Mouse (Mus musculus): ENCODE measurements around the gene Tspoap1. TPM values are rescaled to one million over a fixed set of nuclear protein-coding genes. Genes with fewer than 3 reads are reported as not detected.
A peak's percentile ranks its signal among the peaks of the same experiment; 100 is the strongest.

Gene Tspoap1
- polyA plus RNA-seq, 1 experiment from 2014 or later = 10.5 TPM

- Histone ChIP-seq H3K27me3 (ENCODE audit: insufficient read depth, poor library complexity, severe bottlenecking) (peaks cover 5% of the 10 kb centered on the region; the same call in 1 of the 2 replicates), H3K9me3 (no peaks in the 10 kb centered on the region), H3K4me1 (replicated peaks) (peaks cover 55% of the 10 kb centered on the region), H3K36me3 (no peaks in the 10 kb centered on the region), H3K4me3 (no peak overlapping the region), H3K27ac (peak overlapping the region; percentile 19)
- 69% methylated on average over 18 of the region's 18 CpGs for WGBS
- no peak for DNase-seq (ENCODE audit: low spot score)
Measured at GRCm38 (mm10) chr11:87728850-87729592, 31.3 kb upstream of the Tspoap1 start.

GRCm38 (mm10) chr11:87729593-87730185, 30.7 kb upstream of the Tspoap1 start:
- WGBS = 91% methylated on average over 13 of the region's 13 CpGs
- Histone ChIP-seq H3K36me3 (no peaks in the 10 kb centered on the region), H3K9me3 (no peaks in the 10 kb centered on the region), H3K4me3 (no peak overlapping the region), H3K4me1 (replicated peaks) (peaks cover 62% of the 10 kb centered on the region), H3K27ac (peak overlapping the region; percentile 40; the same call in 1 of the 2 replicates), H3K27me3 (ENCODE audit: insufficient read depth, poor library complexity, severe bottlenecking) (peaks cover 11% of the 10 kb centered on the region)
- no peak for DNase-seq (ENCODE audit: low spot score)

GRCm38 (mm10) chr11:87730652-87731310, 29.6 kb upstream of the Tspoap1 start:
- 73% methylated on average over 10 of the region's 10 CpGs for WGBS
- Histone ChIP-seq H3K4me3 (no peak overlapping the region), H3K9me3 (no peaks in the 10 kb centered on the region), H3K4me1 (replicated peaks) (peaks cover 53% of the 10 kb centered on the region), H3K36me3 (no peaks in the 10 kb centered on the region), H3K27me3 (ENCODE audit: insufficient read depth, poor library complexity, severe bottlenecking) (peaks cover 22% of the 10 kb centered on the region), H3K27ac (no peak overlapping the region)
- no peak for DNase-seq (ENCODE audit: low spot score)

- Histone ChIP-seq H3K27me3 (ENCODE audit: insufficient read depth, poor library complexity, severe bottlenecking) (peaks cover 26% of the 10 kb centered on the region), H3K4me1 (replicated peaks) (peaks cover 55% of the 10 kb centered on the region), H3K27ac (peak overlapping the region; percentile 78), H3K9me3 (no peaks in the 10 kb centered on the region), H3K36me3 (peaks cover 3% of the 10 kb centered on the region), H3K4me3 (peak overlapping the region; percentile 43)
- no peak for DNase-seq (ENCODE audit: low spot score)
- 43% methylated on average over 5 of the region's 5 CpGs for WGBS
Measured at GRCm38 (mm10) chr11:87734346-87734745, 26.0 kb upstream of the Tspoap1 start.

- Histone ChIP-seq H3K36me3 (peaks cover 16% of the 10 kb centered on the region), H3K9me3 (no peaks in the 10 kb centered on the region), H3K4me3 (no peak overlapping the region; the same call in 1 of the 2 replicates), H3K27me3 (ENCODE audit: insufficient read depth, poor library complexity, severe bottlenecking) (peaks cover 26% of the 10 kb centered on the region), H3K4me1 (replicated peaks) (peaks cover 54% of the 10 kb centered on the region), H3K27ac (no peak overlapping the region)
- 83% methylated on average over 6 of the region's 6 CpGs for WGBS
- no peak for DNase-seq (ENCODE audit: low spot score)
Measured at GRCm38 (mm10) chr11:87735691-87736090, 24.6 kb upstream of the Tspoap1 start.

- WGBS = 3% methylated on average over 31 of the region's 31 CpGs
- Histone ChIP-seq H3K27ac (peak overlapping the region; percentile 92), H3K27me3 (ENCODE audit: insufficient read depth, poor library complexity, severe bottlenecking) (peaks cover 26% of the 10 kb centered on the region), H3K36me3 (peaks cover 25% of the 10 kb centered on the region), H3K9me3 (no peaks in the 10 kb centered on the region), H3K4me3 (peak overlapping the region; percentile 84), H3K4me1 (replicated peaks) (peaks cover 49% of the 10 kb centered on the region)
- peak; percentile 70 for DNase-seq (ENCODE audit: low spot score)
Measured at GRCm38 (mm10) chr11:87736647-87737134, 23.6 kb upstream of the Tspoap1 start.

- WGBS = under 1% methylated on average over 57 of the region's 57 CpGs
- peak; percentile 95 for DNase-seq (ENCODE audit: low spot score)
- H3K27me3 ChIP-seq (ENCODE audit: insufficient read depth, poor library complexity, severe bottlenecking) = peaks cover 26% of the 10 kb centered on the region
- no peaks in the 10 kb centered on the region for H3K9me3 ChIP-seq
- peaks cover 31% of the 10 kb centered on the region for H3K36me3 ChIP-seq
- H3K4me3 ChIP-seq = peak within 1 kb of the TSS; percentile 84
- peak within 1 kb of the TSS; percentile 92 for H3K27ac ChIP-seq
- peaks cover 45% of the 10 kb centered on the region for H3K4me1 ChIP-seq (replicated peaks)
Measured at GRCm38 (mm10) chr11:87737175-87737740, 23.1 kb upstream of the Tspoap1 start, which contains the start of gene Supt4a. Gene Supt4a (plus strand): TSS chr11:87737552.

GRCm38 (mm10) chr11:87743691-87744090, 16.6 kb upstream of the Tspoap1 start:
- WGBS = 96% methylated on average over 3 of the region's 3 CpGs
- Histone ChIP-seq H3K27ac (no peak overlapping the region), H3K9me3 (no peaks in the 10 kb centered on the region), H3K27me3 (ENCODE audit: insufficient read depth, poor library complexity, severe bottlenecking) (no peaks in the 10 kb centered on the region), H3K4me1 (replicated peaks) (peaks cover 4% of the 10 kb centered on the region; the same call in 1 of the 2 replicates), H3K4me3 (no peak overlapping the region), H3K36me3 (peaks cover 66% of the 10 kb centered on the region)
- no peak for DNase-seq (ENCODE audit: low spot score)

- 85% methylated on average over 4 of the region's 4 CpGs for WGBS
- peaks cover 57% of the 10 kb centered on the region for H3K36me3 ChIP-seq
Measured at GRCm38 (mm10) chr11:87744964-87745363, 15.4 kb upstream of the Tspoap1 start.

GRCm38 (mm10) chr11:87745632-87746555, 14.4 kb upstream of the Tspoap1 start:
- H3K4me3 ChIP-seq = no peak overlapping the region
- no peak overlapping the region for H3K27ac ChIP-seq
- 80% methylated on average over 9 of the region's 9 CpGs for WGBS
- no peaks in the 10 kb centered on the region for H3K9me3 ChIP-seq
- no peaks in the 10 kb centered on the region for H3K27me3 ChIP-seq (ENCODE audit: insufficient read depth, poor library complexity, severe bottlenecking)
- peaks cover 47% of the 10 kb centered on the region for H3K36me3 ChIP-seq
- DNase-seq (ENCODE audit: low spot score) = no peak
- peaks cover 13% of the 10 kb centered on the region; the same call in 1 of the 2 replicates for H3K4me1 ChIP-seq (replicated peaks)

More at GRCm38 (mm10) chr11:87744964-87745363, 15.4 kb upstream of the Tspoap1 start:
- DNase-seq (ENCODE audit: low spot score) = no peak
- peaks cover 13% of the 10 kb centered on the region; the same call in 1 of the 2 replicates for H3K4me1 ChIP-seq (replicated peaks)
- no peak overlapping the region for H3K27ac ChIP-seq
- no peaks in the 10 kb centered on the region for H3K9me3 ChIP-seq
- H3K4me3 ChIP-seq = no peak overlapping the region
- no peaks in the 10 kb centered on the region for H3K27me3 ChIP-seq (ENCODE audit: insufficient read depth, poor library complexity, severe bottlenecking)

GRCm38 (mm10) chr11:87747312-87747711, 13.0 kb upstream of the Tspoap1 start:
- WGBS = 86% methylated on average over 5 of the region's 5 CpGs
- Histone ChIP-seq H3K27me3 (ENCODE audit: insufficient read depth, poor library complexity, severe bottlenecking) (no peaks in the 10 kb centered on the region), H3K4me3 (no peak overlapping the region), H3K4me1 (replicated peaks) (peaks cover 20% of the 10 kb centered on the region; the same call in 1 of the 2 replicates), H3K9me3 (no peaks in the 10 kb centered on the region), H3K36me3 (peaks cover 35% of the 10 kb centered on the region), H3K27ac (no peak overlapping the region)
- no peak for DNase-seq (ENCODE audit: low spot score)
